ENCODE assay signal across 20 mouse cellular contexts in the genomic region with DNA sequence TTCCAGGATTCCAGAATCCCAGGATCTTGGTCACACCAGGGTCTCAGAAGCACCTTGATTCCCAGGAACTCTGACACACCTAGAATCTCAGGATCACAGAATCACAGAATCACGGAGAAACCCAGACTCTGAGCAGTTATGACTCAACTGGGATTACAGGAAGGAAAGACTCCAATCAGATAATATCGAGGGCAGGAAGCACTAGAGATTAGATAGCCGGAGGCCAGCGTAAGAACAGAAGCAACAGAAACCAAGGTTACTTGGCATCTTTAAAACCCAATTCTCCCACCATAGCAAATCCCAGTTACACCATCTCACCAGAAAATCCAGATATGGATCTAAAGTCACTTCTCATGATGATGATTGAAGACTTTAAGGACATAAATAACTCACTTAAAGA.
"Had no signal": no experiment of that assay in that cellular context is flagged by ENCODE, and none has a peak within 500 bp of the region (broad histone marks: within the 10 kb centered on the region; RNA-seq: fewer than 3 reads in every experiment).

No protein-coding gene starts in this region.

- H3K9me3 ChIP-seq: lung, embryonic 15.5 days; midbrain, embryonic 13.5 days; midbrain, embryonic 15.5 days; neural tube, embryonic 12.5 days; stomach, embryonic 15.5 days had no signal

- H3K36me3 ChIP-seq: lung, embryonic 15.5 days; midbrain, embryonic 13.5 days; midbrain, embryonic 15.5 days; neural tube, embryonic 12.5 days; stomach, embryonic 15.5 days had no signal

- H3K9ac ChIP-seq: liver, postnatal 0 days; lung, embryonic 15.5 days; midbrain, embryonic 13.5 days; midbrain, embryonic 15.5 days; neural tube, embryonic 12.5 days; stomach, embryonic 15.5 days had no signal

- H3K4me3 ChIP-seq: lung, embryonic 15.5 days; megakaryocyte, embryonic 14.5 days; midbrain, embryonic 13.5 days; midbrain, embryonic 15.5 days; neural tube, embryonic 12.5 days; stomach, embryonic 15.5 days had no signal

- H3K27me3 ChIP-seq: lung, embryonic 15.5 days; megakaryocyte, embryonic 14.5 days; midbrain, embryonic 13.5 days; midbrain, embryonic 15.5 days; neural tube, embryonic 12.5 days; stomach, embryonic 15.5 days had no signal

- H3K4me2 ChIP-seq: lung, embryonic 15.5 days; midbrain, embryonic 11.5 days; midbrain, embryonic 13.5 days; midbrain, embryonic 15.5 days; neural tube, embryonic 12.5 days; stomach, embryonic 15.5 days had no signal

- H3K4me1 ChIP-seq: lung, embryonic 15.5 days; megakaryocyte, embryonic 14.5 days; midbrain, embryonic 13.5 days; midbrain, embryonic 15.5 days; neural tube, embryonic 12.5 days; stomach, embryonic 15.5 days had no signal

- ATAC-seq: liver, postnatal 0 days; lung, postnatal 0 days; midbrain, embryonic 13.5 days; midbrain, embryonic 15.5 days had no signal

- DNase-seq: liver, postnatal 0 days; lung, adult 2 months; lung, postnatal 14 days; lung, postnatal 36 days; retina, postnatal 1 day; right cerebral cortex, adult 18-20 months; right cerebral cortex, postnatal 14 days; thymus, adult 2 months; thymus, postnatal 25 days; thymus, postnatal 4 days had no signal

- H3K27ac ChIP-seq: lung, embryonic 15.5 days; macrophage; midbrain, embryonic 13.5 days; midbrain, embryonic 15.5 days; neural tube, embryonic 12.5 days; stomach, embryonic 15.5 days; stomach, postnatal 0 days had no signal
